Mouse (Mus musculus) kidney, postnatal 10 days (tissue): ENCODE results near the gene Gck.

Source experiments
- DNase-seq: peaks from one replicate; pipeline ENCODE4 v3.0.0; 2021; ENCODE audit warnings: mixed read lengths

Gene Gck

DNA sequence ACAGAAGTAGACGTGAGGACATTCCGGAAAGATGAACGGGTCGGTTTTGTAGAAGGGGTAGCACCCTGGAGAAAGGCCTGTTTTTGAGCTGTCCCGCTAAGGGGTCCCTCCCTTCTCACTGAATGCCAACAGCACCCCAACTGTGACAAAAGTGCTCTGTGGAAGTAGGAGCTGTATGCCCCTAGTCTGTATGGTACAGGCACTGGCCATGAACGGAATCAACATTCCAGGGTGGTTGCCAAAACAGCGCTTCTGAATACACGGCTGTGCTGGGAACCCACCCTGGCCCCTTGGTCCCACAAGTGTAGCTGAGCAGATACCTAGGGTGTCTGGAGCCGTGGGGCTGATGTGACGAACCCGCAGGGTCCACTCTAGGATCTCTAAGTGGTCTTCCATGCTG lies 77.2 kb downstream of the Gck start:
- no peak for DNase-seq

DNA sequence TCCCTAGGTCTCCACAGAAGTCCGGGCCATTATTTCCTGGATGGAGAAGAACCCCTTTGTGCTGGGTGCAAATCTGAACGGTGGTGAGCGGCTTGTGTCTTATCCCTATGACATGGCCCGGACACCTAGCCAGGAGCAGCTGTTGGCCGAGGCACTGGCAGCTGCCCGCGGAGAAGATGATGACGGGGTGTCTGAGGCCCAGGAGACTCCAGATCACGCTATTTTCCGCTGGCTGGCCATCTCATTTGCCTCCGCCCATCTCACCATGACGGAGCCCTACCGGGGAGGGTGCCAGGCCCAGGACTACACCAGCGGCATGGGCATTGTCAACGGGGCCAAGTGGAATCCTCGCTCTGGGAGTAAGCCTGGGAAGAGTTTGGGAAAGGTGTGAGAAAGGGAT lies 79.8 kb downstream of the Gck start:
- DNase-seq: peak; percentile 9

DNA sequence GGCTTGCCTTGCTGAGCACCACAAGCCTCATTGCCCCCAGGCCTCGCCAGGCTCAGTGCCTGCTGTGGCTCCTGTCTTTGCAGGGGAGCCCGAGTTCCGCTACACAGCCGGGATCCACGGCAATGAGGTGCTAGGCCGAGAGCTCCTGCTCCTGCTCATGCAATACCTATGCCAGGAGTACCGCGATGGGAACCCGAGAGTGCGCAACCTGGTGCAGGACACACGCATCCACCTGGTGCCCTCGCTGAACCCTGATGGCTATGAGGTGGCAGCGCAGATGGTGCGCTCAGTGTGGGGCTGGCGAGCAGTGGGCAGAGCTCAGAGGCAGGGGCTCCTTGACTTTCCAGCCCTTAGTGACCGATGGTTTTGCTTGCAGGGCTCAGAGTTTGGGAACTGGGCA lies 80.5 kb downstream of the Gck start:
- DNase-seq: peak; percentile 14

DNA sequence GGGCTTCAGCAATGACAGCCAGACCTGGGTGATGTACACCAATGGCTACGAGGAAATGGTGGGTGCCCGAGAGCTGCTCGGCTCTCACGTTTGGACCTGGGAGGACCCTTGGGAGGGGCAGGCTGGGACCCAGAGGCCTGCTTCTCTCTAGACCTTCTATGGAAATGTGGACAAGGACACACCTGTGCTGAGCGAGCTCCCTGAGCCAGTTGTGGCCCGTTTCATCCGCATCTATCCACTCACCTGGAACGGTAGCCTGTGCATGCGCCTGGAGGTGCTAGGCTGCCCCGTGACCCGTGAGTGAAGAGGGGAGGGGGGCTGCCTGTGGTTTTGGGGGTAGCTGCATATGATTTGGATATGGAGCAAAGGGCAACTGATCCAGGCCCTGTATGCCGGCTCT lies 81.6 kb downstream of the Gck start:
- peak; percentile 51 for DNase-seq

DNA sequence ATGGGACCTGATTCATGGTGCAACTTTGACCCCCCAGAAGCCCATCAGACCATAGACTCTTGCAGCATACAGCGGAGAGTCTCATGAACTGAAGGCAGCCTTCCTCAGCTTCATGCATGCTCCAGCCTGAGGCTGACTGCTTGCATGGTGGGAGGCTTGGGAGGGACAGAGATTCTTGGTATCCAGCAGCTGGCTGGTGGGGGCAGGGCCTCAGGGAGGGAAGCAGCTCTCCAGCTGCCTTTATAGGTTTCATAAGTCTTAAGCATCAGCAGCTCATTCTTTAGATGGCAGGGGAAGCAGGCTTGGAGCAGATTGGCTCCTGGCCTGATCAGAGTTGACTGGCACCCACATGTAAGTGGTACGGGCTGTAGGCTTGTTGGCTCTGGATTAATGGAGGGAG lies 82.7 kb downstream of the Gck start:
- peak; percentile 57 for DNase-seq

DNA sequence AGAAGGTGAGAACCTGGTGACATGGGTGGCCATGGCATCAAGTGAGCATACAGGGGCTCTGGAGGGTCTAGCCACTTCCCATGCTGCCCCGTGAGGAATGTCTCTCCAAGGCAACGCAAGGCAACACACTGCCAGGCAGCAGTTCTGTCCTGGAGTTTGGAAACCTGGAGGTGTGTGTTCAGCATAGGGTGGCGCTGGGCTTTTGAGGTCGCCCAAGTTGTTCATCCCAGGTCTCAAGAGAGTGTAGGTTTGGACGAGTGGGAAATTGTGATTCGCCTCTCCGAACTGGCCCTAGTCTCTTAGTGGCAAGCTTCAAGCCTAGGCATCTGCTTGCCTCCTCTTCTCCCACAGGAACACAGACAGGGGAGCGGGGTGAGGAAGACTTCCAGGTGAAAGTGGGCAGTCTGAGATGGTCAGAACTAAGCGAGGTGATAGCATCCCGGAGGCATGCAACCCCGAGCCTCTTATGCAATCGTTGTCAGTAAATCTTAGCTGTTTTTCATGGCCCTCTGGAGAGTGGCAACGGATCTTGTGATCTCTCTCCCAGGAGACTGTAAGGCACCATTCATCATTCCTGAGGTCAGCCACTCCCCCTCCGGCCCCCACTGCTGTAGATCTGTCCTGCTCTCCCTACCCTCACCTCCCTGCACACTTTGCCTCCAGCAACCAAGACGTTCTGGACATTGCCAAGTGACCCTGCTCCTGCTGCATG lies 87.3 kb downstream of the Gck start:
- peak; percentile 69 for DNase-seq

DNA sequence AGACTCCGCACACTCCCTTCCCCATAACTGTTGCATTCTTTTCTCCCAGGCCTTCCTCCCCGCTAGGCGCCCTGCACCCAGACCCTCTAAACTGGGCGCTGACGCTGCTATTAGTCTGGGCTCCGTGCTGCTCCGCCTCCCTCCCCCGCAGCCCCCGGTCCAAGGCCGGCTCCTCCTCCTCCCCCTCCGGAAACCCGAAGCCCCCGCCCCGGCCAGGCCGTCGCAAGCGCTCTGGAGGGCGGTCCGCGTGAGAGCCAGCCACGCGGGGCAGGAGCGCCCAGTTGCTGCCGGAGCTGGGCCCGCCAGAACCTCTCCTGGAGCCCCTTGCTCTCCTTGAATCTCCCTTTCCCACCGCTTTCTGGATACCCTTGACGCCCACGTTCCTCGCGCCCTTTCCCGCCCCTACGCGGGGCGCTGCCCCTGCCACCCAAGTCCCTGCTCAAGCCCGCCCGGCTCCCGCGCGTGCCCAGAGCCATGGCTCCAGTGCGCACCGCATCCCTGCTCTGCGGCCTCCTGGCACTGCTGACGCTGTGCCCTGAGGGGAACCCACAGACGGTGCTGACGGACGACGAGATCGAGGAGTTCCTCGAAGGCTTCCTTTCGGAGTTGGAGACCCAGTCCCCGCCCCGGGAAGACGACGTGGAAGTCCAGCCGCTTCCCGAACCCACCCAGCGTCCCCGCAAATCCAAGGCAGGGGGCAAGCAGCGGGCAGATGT lies 88.0 kb downstream of the Gck start, which contains the start of gene Aebp1:
Gene Aebp1, plus strand, starts transcription at position 270 of the 716 bp plus-strand sequence.
- peak; percentile 88 for DNase-seq

DNA sequence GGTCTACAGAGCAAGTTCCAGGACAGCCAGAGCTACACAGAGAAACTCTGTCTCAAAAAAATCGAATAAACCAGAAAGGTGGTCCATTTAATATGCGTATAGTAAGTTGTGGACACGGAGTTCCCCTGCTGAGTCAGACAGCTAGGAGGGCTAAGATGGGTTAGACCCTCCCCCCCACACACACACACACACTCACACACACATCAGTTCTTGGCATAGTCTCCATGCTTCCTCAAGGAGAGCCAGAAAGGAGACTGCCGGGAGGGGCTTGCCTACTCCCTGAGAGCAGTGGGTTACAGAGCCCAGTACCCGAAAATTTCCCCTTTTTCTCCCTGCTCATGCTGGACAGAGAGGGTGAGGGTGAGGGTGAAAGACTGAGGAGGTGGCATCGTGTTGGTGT lies 89.2 kb downstream of the Gck start:
- no peak for DNase-seq

DNA sequence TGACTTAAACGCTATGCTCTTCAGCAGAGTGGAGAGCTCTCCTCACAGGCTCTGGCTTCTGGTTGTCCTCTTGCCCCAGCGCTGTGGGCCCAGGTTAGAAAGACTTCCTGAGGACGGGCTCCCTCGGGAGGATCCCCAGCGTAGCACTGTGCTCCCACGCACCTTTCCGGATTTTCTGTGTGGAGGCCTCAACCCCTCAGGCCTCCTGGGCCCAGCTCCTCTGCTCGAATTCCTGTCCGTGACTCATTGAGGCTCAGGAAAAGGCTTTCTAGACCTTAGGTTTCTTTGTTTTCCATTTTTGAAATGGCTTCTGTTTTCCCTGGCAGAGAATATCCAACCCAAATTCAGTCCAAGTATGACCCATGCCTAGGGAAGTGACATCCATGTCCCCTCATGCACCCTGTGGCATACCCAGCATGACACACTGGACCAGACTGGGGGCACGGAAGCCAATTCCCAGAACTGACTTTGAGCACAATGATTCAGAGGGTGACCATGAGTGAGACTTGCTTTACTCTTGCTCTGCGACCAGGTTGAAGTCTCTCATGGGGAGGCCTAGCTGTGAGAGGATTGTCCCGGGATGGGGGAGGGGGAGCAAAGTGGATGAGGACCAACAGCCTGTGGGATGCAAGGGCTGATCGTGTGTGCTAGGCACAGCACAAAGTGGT lies 89.9 kb downstream of the Gck start:
- DNase-seq: no peak

DNA sequence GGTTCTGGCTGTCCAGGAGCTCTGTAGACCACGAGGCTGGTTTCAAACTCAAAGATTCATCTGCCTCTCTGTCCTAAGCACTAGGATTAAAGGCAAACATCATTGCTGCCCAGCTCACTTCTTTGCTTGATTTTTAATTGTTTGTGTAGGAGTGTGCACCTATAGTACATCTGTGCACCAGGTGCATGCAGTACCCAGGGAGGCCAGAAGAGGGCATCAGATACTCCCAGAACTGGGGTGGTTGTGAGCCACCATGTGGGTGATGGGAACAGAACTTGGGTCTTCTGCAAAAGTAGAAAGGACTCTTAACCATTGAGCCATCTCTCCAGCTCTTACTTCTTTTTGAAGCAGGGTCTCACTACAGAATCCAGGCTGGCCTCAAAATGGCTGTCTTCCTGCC lies 91.2 kb downstream of the Gck start:
- peak; percentile 18 for DNase-seq

DNA sequence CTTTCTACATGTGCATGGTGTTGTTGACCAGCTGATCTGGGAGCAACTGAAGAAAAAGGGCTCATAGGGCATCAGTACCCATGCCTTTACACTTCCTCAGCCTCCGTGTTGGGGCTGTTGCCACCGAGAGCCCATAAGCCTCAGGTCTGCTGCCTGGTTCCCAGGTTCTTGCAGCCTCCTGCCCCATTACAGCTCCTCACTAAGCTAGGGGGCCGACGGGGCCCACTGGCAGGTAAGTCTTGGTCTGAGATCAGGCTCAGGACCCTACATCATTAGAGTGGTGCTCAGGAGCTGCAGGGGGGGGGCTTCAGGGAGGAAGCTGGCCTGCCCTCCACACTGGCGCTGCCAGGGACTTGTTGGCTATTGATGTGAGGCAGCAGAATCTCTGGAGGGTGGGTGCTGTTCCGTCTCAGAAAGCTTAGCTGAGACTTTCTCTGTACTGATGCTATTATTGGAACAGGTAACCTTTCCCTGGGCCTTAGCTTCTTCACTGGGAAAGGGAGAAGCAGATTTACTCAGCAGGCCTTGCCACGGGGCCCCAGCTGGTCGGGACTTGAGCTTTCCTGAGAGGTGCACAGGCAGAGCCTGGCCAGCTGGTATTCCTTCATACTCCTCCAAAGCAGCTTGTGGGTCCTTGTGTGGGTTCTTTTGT lies 93.3 kb downstream of the Gck start:
- no peak for DNase-seq

DNA sequence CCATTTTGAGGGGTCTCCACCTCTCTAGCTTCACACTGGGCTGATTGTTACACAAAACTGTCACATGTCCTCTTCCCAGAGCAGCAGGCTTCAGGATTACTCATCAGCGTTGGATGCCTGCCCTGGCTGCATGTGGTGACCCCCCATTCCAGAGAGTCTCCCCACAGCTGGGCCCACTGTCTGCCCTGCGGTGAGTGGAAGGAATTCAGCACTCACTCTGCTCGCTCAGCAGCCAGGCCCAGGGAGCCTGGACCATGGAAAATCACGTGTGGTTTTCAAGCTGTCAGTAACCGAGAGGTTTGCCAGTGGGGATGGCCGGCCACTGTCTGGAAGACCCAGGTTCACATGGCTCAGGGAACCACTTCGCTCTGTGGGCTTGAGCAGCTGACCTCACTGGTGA lies 94.0 kb downstream of the Gck start:
- DNase-seq: peak; percentile 74

DNA sequence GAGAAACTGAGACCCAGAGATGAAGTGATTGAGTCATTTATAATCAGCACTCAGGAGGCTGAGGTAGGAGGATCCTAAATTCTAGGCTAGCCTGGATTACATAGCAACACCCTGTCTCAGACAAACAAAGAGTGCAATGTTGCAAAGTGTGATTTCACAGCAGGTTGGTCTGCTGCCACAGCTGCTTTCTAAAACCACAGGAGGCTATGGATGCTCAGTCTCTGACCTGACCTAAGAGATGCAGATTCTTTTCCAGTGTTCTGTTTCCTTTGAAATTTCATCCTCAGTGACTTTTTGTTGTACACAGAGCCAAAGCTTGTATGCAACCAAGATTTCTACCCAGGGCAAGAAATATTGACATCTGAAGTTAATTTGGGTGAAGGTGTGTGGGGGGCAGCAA lies 94.4 kb downstream of the Gck start:
- DNase-seq: no peak

DNA sequence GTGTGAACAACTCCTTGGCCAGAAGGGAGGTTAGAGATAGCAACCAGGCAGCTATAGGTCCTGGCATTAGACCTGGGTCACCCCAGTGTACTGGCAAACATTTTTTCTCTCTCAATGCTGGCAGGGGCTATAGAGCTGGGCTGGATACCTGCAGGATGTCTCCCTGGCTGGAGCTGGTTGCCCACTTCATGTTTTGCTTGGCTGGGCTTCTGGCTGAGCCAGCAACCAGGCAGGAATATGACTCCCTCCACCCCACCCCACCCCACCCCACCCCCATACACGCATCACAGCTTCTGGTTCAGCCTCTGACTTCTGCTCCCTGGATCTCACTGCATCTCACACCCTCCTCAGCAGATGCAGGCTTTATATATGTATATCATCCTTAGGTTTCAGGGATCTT lies 97.6 kb downstream of the Gck start:
- DNase-seq: peak; percentile 44

DNA sequence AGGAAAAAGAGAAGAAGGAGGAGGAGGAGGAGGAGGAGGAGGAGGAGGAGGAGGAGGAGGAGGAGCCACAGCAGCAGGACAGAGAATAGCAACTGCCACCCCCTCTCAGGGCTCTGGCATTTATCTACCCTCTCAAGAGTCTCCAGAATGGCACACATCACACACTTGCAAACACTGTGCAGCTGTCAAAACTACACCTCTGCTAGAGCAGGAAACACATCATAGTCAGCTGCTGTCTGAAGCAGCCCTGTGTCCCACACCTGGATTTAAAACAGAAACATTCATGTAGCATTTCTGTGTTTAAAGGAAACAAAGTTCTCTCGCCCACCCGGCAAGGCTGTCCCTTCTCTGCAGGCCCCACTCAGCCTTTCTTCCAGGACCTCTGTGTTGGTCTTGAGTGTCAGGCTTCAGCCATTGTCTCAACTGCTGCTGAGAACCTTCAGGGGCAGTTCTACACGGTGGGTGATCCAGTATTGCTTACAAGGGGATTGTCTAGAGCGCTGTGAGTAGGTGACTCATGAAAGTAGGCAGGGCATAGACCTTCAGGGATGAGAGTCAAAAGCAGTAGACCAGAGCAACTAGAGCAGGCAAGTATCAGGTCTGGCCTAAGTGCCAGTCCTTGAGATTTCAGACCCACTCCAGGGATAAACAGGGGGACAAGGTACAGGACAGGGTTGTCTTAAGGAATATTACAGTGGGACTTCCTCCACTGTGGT lies 98.7 kb downstream of the Gck start:
- no peak for DNase-seq
